Mouse (Mus musculus) frontal cortex, postnatal 14 days (tissue): ENCODE measurements around the gene Gm20479.
A peak's percentile ranks its signal among the peaks of the same experiment; 100 is the strongest.

Experiments
- DNase-seq, 2 experiments: peaks; one replicate each; pipeline ENCODE4 v3.0.0; 2022; ENCODE audit warnings: low spot score in 2 of 2

Gene Gm20479

GRCm38 (mm10) chr7:27356861-27357594 lies at the start of gene Gm20479:
Gene Gm20479, minus strand, starts transcription at chr7:27357419.
- DNase-seq = peak in 1 of 2 experiments; percentile 17

- DNase-seq = no peak
These were observed 49.3 kb upstream of the Gm20479 start for GRCm38 (mm10) chr7:27406481-27406880.

- no peak for DNase-seq
These were observed 47.2 kb upstream of the Gm20479 start for GRCm38 (mm10) chr7:27404203-27404942.

GRCm38 (mm10) chr7:27402675-27403074 lies 45.5 kb upstream of the Gm20479 start:
- peak; percentile 53 to 65 for DNase-seq

- no peak for DNase-seq
These were observed 43.3 kb upstream of the Gm20479 start for GRCm38 (mm10) chr7:27400545-27400944.

GRCm38 (mm10) chr7:27397048-27397949 lies 40.1 kb upstream of the Gm20479 start:
- peak in 1 of 2 experiments; percentile 54 for DNase-seq

- no peak for DNase-seq
These were observed 39.2 kb upstream of the Gm20479 start for GRCm38 (mm10) chr7:27396184-27397047.

- no peak for DNase-seq
These were observed 38.4 kb upstream of the Gm20479 start for GRCm38 (mm10) chr7:27395521-27396183.

- no peak for DNase-seq
These were observed 34.2 kb upstream of the Gm20479 start for GRCm38 (mm10) chr7:27391416-27391815.

GRCm38 (mm10) chr7:27389213-27389612 lies 32.0 kb upstream of the Gm20479 start:
- no peak for DNase-seq

GRCm38 (mm10) chr7:27384731-27385130 lies 27.5 kb upstream of the Gm20479 start:
- no peak for DNase-seq

- no peak for DNase-seq
These were observed 26.9 kb upstream of the Gm20479 start for GRCm38 (mm10) chr7:27384134-27384533.

GRCm38 (mm10) chr7:27383233-27383632 lies 26.0 kb upstream of the Gm20479 start:
- no peak for DNase-seq

- no peak for DNase-seq
These were observed 24.3 kb upstream of the Gm20479 start for GRCm38 (mm10) chr7:27381560-27381959.

GRCm38 (mm10) chr7:27381009-27381408 lies 23.8 kb upstream of the Gm20479 start:
- no peak for DNase-seq

- no peak for DNase-seq
These were observed 22.6 kb upstream of the Gm20479 start for GRCm38 (mm10) chr7:27379836-27380235.

GRCm38 (mm10) chr7:27378431-27378830 lies 21.2 kb upstream of the Gm20479 start:
- DNase-seq = no peak

GRCm38 (mm10) chr7:27375274-27375673 lies 18.1 kb upstream of the Gm20479 start:
- DNase-seq = no peak

- DNase-seq = no peak
These were observed 14.7 kb upstream of the Gm20479 start for GRCm38 (mm10) chr7:27371715-27372462.

- DNase-seq = no peak
These were observed 11.9 kb upstream of the Gm20479 start for GRCm38 (mm10) chr7:27369111-27369510.
